Mouse (Mus musculus) stomach, postnatal 0 days (tissue): ENCODE measurements around the gene Chrm3. TPM values are rescaled to one million over a fixed set of nuclear protein-coding genes. Genes with fewer than 3 reads are reported as not detected.

Source experiments
- ATAC-seq: fragments of 200-750 bp; cut with Nextera tagmentation; 2 replicates; pipeline ENCODE4 v1.8.0; 2017; ENCODE audit not compliant: low FRiP score, low TSS enrichment
- DNase-seq: peaks from one replicate; pipeline ENCODE4 v3.0.0-alpha.2; 2016; ENCODE audit warnings: low spot score
- H3K27ac ChIP-seq: fragments of 300-500 bp; sonication (generic); replicated peaks from 2 replicates; pipeline ENCODE4 v1.5.1; 2014; ENCODE audit warnings: mild to moderate bottlenecking, control low read depth
- H3K27me3 ChIP-seq: fragments of 300-500 bp; sonication (generic); 2 replicates; pipeline ENCODE4 v1.6.1; 2014; ENCODE audit warnings: low read length; ENCODE audit not compliant: control insufficient read depth, insufficient read depth
- H3K36me3 ChIP-seq: fragments of 300-500 bp; sonication (generic); 2 replicates; pipeline ENCODE4 v1.6.1; 2014; ENCODE audit warnings: low read length, mixed read lengths; ENCODE audit not compliant: control insufficient read depth, insufficient read depth
- H3K4me1 ChIP-seq: fragments of 300-500 bp; sonication (generic); replicated peaks from 2 replicates; pipeline ENCODE4 v1.6.1; 2014; ENCODE audit warnings: antibody characterized with exemption; ENCODE audit not compliant: control insufficient read depth, insufficient read depth
- H3K4me2 ChIP-seq: fragments of 300-500 bp; sonication (generic); replicated peaks from 2 replicates; pipeline ENCODE4 v1.6.1; 2014; ENCODE audit warnings: low read depth, mild to moderate bottlenecking, control low read depth, moderate library complexity
- H3K4me3 ChIP-seq: fragments of 300-500 bp; sonication (generic); 2 replicates; pipeline ENCODE4 v1.5.1; 2014; ENCODE audit warnings: low read depth, low read length, control low read depth
- H3K9ac ChIP-seq: fragments of 300-500 bp; sonication (generic); 2 replicates; pipeline ENCODE4 v1.6.1; 2014; ENCODE audit warnings: mild to moderate bottlenecking, low read length, control low read depth, mixed read lengths
- H3K9me3 ChIP-seq: fragments of 300-500 bp; sonication (generic); 2 replicates; pipeline ENCODE4 v1.6.1; 2016; ENCODE audit warnings: low read length; ENCODE audit not compliant: control insufficient read depth
- CTCF ChIP-seq: IDR thresholded peaks from 2 replicates; pipeline ENCODE4 v1.5.1; 2016; ENCODE audit warnings: antibody characterized with exemption, low read depth, mild to moderate bottlenecking, moderate library complexity
- EP300 ChIP-seq: optimal IDR thresholded peaks from 2 replicates; pipeline ENCODE3; 2016; ENCODE audit warnings: antibody characterized with exemption
- WGBS: fragments of 180-500 bp; shearing (Covaris S2); extraction: QIAGEN DNeasy Blood & Tissue Kit; methylation state at CpG from one replicate; pipeline ENCODE4 v1.1.7; 2014; 5-methylcytosine and 5-hydroxymethylcytosine counted together
- polyA plus RNA-seq: library from polyadenylated mRNA; unstranded; fragments of >200 nt; fragmentation: Nextera tagmentation; extraction: Ambion mirVana; gene quantifications from 2 replicates; pipeline ENCODE4 v1.2.1, GENCODE M21; 2015

The Chrm3 gene
- polyA plus RNA-seq, 1 experiment from 2014 or later = 1.6 TPM

DNA sequence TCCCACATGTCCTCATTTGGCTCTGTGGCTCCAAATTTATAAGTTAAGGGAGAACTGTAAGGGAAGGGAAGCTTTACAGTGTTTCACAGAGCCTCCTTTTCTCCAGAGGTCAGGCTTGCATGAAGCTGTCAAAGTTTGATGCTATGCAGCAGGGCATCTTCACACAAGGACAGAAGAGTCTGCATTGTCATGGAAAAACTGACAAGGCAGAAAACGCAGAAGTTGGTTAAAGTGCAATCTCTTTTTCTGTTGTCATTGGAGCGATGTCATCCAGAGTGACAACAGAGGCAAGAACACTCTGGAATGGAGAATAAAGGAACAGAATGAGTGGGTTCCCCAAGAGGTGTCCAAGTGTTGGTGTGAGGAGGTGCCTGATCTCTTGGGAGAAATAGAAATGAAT, 377.4 kb downstream of the Chrm3 start:
- no peaks in the 10 kb centered on the region for H3K27me3 ChIP-seq
- ATAC-seq (no peak), DNase-seq (no peak)
- H3K27ac ChIP-seq = no peak overlapping the region
- WGBS = 76% methylated on average over 2 of the region's 2 CpGs
- H3K36me3 ChIP-seq = no peaks in the 10 kb centered on the region
- no peak overlapping the region for H3K4me2 ChIP-seq
- H3K4me3 ChIP-seq = no peak overlapping the region
- TF ChIP-seq CTCF = no peak
- no peak for TF ChIP-seq EP300
- H3K9ac ChIP-seq = no peak overlapping the region
- H3K9me3 ChIP-seq = no peaks in the 10 kb centered on the region
- H3K4me1 ChIP-seq = no peaks in the 10 kb centered on the region

DNA sequence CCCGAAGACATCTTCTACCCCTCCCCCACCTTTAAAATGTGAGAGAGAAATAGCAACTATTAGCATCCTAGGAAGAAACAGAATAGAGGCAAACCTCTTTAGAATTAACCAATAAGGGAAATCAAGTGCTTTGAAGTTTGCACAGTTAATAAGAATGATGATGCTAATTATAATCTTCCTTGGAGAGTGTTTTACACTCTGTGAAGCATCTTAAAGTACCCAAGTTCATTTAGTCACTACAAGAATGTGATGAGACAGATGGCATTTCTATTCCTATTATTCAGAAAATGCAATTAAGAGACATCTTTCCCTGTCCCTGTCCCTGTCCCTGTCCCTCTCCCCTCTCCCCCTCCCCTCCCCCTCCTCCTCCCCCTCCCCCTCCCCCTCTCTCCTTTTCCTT, 382.9 kb downstream of the Chrm3 start:
- ATAC-seq = no peak
- H3K9ac ChIP-seq = no peak overlapping the region
- H3K4me3 ChIP-seq = no peak overlapping the region
- DNase-seq = no peak
- no peaks in the 10 kb centered on the region for H3K4me1 ChIP-seq
- TF ChIP-seq CTCF (no peak), EP300 (no peak)
- H3K27ac ChIP-seq = no peak overlapping the region
- no peak overlapping the region for H3K4me2 ChIP-seq
- 79% methylated on average over 1 of the region's 1 CpGs for WGBS
- no peaks in the 10 kb centered on the region for H3K27me3 ChIP-seq
- H3K36me3 ChIP-seq = no peaks in the 10 kb centered on the region
- no peaks in the 10 kb centered on the region for H3K9me3 ChIP-seq

DNA sequence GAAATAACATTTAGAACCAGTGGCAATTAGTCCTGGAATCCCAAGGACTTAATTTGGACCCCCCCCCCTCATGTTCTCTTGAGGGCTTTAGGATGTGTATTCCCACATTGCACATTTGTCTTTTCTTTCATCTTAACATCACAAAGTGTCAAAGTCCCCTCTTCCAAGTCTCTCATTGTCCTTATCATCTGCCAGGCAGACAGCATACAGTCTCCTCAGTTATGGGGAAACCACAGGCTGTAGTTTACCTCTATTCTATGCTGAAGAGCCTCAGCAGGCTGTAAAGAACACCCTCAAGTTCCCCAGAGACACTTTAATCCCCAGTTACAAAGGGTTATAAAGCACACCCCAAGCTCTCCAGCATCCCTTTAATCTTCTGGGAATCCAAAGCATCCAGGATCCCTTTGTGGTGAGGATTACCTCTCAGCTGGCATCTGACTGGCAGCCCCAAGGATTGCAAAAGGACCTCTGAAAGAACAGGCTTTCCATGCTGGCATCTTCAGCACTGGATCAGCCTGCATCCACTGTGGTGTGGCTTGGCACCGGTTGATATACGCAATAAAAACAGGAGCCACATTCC, 386.8 kb downstream of the Chrm3 start:
- no peak for TF ChIP-seq EP300
- no peak for TF ChIP-seq CTCF
- no peak for DNase-seq
- no peaks in the 10 kb centered on the region for H3K4me1 ChIP-seq
- 47% methylated on average over 2 of the region's 2 CpGs for WGBS
- no peaks in the 10 kb centered on the region for H3K27me3 ChIP-seq
- H3K27ac ChIP-seq = no peak overlapping the region; the same call in 1 of the 2 replicates
- no peak for ATAC-seq
- H3K4me3 ChIP-seq = no peak overlapping the region
- no peaks in the 10 kb centered on the region for H3K9me3 ChIP-seq
- no peak overlapping the region for H3K4me2 ChIP-seq
- H3K9ac ChIP-seq = no peak overlapping the region
- no peaks in the 10 kb centered on the region for H3K36me3 ChIP-seq

DNA sequence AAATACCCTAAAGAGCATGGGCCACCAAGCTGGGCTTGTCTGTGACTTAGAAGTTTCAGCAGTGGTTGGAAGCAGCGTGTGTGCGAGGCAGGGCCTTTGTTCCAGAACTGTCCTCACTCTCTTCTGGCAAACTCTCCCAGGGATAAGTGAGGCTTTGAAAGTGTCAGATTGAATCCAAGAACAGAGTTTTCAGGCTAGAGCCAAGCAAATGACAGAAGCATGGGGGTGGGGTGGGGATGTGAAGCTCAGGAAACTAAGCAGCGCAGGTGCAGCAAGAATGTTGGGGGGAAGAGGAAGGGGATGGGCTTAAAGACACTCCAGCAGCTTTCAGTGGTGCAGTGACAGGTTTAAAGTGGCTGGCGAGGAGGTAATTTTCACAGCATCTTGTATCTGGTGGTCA, 388.8 kb downstream of the Chrm3 start:
- 43% methylated on average over 4 of the region's 4 CpGs for WGBS
- ATAC-seq (no peak), DNase-seq (no peak)
- no peak overlapping the region for H3K4me2 ChIP-seq
- no peak overlapping the region for H3K27ac ChIP-seq
- no peaks in the 10 kb centered on the region for H3K36me3 ChIP-seq
- no peaks in the 10 kb centered on the region for H3K27me3 ChIP-seq
- TF ChIP-seq CTCF (no peak), EP300 (no peak)
- H3K4me1 ChIP-seq = no peaks in the 10 kb centered on the region
- no peaks in the 10 kb centered on the region for H3K9me3 ChIP-seq
- no peak overlapping the region for H3K4me3 ChIP-seq
- H3K9ac ChIP-seq = no peak overlapping the region

DNA sequence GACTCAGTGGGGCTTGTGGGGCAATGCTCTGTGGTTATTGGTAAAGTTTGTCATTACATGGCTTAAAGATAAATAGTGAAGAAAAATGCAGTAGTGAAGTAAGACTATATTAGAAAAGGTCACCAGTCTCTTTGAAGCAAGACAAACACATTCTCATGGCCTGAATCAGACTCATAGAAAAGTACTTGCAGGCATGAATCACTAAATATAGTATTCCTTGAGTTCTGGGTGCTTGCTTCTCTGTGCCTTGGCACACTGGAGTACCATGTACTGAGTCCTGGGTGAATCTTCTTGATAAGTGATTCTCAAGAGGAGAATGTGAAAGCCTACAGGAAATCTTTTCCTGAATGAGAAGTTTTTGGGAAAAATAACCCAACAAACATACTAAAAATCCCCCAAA, 408.0 kb downstream of the Chrm3 start:
- H3K4me2 ChIP-seq = no peak overlapping the region
- no peaks in the 10 kb centered on the region for H3K36me3 ChIP-seq
- TF ChIP-seq CTCF (no peak), EP300 (no peak)

DNA sequence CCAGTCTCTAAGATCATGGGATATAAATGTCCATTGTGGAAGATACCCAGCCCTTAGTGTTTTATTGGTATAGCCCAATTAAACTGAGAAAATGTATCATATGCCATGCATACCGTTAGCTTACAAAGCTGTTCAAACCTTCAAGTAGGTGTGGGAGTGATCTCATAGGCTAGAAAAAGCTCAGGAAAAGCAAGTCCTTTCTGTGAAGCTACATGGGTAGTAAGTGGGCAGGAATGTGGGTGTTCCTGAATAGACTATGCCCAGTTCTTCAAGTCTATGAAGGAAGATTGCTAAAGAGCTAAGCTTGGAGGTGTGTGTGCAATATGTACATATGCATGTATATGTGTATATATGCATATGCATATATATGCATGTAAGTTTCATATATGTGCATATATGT, 409.3 kb downstream of the Chrm3 start:
- H3K27ac ChIP-seq = no peak overlapping the region
- TF ChIP-seq EP300 (no peak), CTCF (no peak)
- DNase-seq (no peak), ATAC-seq (no peak)
- no peak overlapping the region for H3K4me2 ChIP-seq
- no peaks in the 10 kb centered on the region for H3K36me3 ChIP-seq
- no peaks in the 10 kb centered on the region for H3K4me1 ChIP-seq
- 87% methylated on average over 1 of the region's 1 CpGs for WGBS
- no peaks in the 10 kb centered on the region for H3K9me3 ChIP-seq
- no peaks in the 10 kb centered on the region for H3K27me3 ChIP-seq
- no peak overlapping the region for H3K4me3 ChIP-seq
- no peak overlapping the region for H3K9ac ChIP-seq

More for the DNA sequence above, 408.0 kb downstream of the Chrm3 start:
- Histone ChIP-seq H3K27ac (no peak overlapping the region), H3K4me1 (no peaks in the 10 kb centered on the region), H3K27me3 (no peaks in the 10 kb centered on the region), H3K4me3 (no peak overlapping the region), H3K9me3 (no peaks in the 10 kb centered on the region), H3K9ac (no peak overlapping the region)
- DNase-seq (no peak), ATAC-seq (no peak)
